Mouse (Mus musculus): Measurements from ENCODE around the gene Tiparp. TPM values are rescaled to one million over a fixed set of nuclear protein-coding genes. Genes with fewer than 3 reads are reported as not detected.
A peak's percentile ranks its signal among the peaks of the same experiment; 100 is the strongest.

Gene Tiparp
- polyA plus RNA-seq (2016; fragmentation: Nextera tagmentation; extraction: Ambion mirVana), result 47.5 and 48.7 TPM in 2 replicates

DNA sequence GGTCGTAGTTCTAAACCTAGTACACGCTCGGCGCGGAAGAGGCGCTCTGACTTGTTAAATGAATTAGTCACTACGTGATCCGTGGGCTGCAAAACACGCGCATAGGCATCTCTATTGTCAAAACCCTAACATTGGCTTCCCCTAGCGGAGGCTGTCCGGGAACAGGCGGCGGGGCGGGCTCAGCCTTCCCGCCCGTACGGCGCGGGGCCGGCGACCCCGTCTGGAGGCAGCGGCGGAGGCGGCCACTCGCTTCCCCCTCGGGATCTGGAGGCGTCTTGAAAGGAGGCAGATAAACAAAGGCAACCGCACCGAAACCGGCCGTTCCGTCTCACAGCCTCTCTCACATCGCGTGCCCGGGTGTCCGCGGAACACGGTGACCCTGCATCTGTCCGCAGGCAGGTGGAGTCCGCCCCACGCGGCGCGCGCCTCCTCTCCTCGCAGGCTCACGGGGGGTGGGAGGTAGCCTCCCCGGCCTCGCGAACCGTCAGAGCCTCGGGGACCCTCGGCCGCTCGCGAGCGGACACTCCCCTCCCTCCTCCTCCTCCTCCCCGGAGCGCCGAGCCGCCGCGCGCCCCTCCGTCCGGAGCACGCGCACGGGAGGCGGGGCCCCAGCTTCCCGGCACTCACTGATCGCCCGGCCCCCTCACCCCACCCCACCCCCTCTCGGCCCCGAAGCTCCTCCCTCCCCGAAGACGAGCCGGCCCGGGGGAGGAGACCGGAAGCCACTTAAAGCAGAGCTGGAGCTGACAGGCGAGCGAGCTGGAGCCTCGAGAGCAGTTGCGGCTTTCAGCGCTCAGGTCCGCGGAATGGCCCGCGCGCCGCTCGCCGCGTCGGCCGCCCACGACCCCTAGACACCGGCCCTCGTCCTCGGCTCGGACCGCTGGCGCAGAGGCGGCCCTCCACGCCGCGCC is at the start of gene Tiparp:
Gene Tiparp, plus strand, starts transcription at position 720 of the 911 bp plus-strand sequence.
- Histone ChIP-seq H3K27ac (replicated peaks) (peak within 1 kb of the TSS; percentile 99), H3K4me3 (peak within 1 kb of the TSS; percentile 84), H3K36me3 (replicated peaks) (peaks cover 17% of the 10 kb centered on the region), H3K27me3 (replicated peaks; ENCODE audit: low read depth, poor library complexity, severe bottlenecking) (peaks cover 3% of the 10 kb centered on the region; the same call in 1 of the 2 replicates), H3K4me1 (peaks cover 12% of the 10 kb centered on the region), H3K9me3 (no peaks in the 10 kb centered on the region)
- WGBS, result under 1% methylated on average over 102 of the region's 109 CpGs
- DNase-seq (ENCODE audit: low spot score), result peak; percentile 98

DNA sequence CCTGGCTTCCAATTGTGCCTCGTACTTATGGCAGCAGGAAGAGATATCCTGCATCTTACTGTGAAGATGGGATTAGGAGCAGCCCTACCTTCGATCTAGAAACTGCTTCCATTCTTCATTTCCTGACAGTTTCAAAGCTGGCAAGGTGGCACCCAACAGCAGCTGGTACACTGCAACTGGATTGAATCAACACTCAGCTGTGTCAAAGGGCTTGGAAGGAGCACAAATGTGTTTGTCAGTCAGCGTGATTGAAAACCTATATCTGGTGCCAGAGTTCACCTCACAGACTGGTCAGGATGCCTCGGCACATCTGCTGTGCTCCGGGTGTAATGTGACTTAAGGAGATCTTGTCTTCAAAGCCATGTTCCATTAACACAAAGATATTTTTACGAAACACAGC is 47.5 kb upstream of the Tiparp start:
- 80% methylated on average over 6 of the region's 6 CpGs for WGBS
- Histone ChIP-seq H3K36me3 (replicated peaks) (no peaks in the 10 kb centered on the region), H3K27me3 (replicated peaks; ENCODE audit: low read depth, poor library complexity, severe bottlenecking) (no peaks in the 10 kb centered on the region), H3K27ac (replicated peaks) (no peak overlapping the region), H3K4me1 (peaks cover 19% of the 10 kb centered on the region), H3K9me3 (no peaks in the 10 kb centered on the region), H3K4me3 (no peak overlapping the region)
- no peak for DNase-seq (ENCODE audit: low spot score)

DNA sequence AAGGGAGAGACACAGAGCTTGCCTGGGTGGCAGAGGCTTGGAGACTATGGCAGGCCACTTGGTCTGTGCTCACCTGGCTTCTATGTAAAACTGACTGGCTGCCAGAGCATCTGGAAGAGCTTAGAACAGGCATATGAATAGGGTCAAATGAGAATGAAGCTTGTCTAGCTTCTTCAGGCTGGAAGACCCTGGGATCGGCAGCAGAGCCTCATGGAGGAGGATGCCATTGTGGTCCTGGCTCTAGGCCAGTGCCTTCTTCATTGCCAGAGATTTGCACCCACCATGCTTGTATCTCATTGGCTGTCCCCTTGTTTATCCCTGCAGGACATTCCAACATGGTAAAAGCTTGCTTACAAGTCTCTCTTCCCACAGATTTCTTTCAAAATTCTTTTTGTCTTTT is 45.9 kb upstream of the Tiparp start:
- Histone ChIP-seq H3K27ac (replicated peaks) (no peak overlapping the region), H3K4me1 (peaks cover 11% of the 10 kb centered on the region), H3K36me3 (replicated peaks) (no peaks in the 10 kb centered on the region), H3K4me3 (no peak overlapping the region), H3K9me3 (no peaks in the 10 kb centered on the region), H3K27me3 (replicated peaks; ENCODE audit: low read depth, poor library complexity, severe bottlenecking) (no peaks in the 10 kb centered on the region)
- no peak for DNase-seq (ENCODE audit: low spot score)
- WGBS, result 68% methylated on average over 1 of the region's 1 CpGs

DNA sequence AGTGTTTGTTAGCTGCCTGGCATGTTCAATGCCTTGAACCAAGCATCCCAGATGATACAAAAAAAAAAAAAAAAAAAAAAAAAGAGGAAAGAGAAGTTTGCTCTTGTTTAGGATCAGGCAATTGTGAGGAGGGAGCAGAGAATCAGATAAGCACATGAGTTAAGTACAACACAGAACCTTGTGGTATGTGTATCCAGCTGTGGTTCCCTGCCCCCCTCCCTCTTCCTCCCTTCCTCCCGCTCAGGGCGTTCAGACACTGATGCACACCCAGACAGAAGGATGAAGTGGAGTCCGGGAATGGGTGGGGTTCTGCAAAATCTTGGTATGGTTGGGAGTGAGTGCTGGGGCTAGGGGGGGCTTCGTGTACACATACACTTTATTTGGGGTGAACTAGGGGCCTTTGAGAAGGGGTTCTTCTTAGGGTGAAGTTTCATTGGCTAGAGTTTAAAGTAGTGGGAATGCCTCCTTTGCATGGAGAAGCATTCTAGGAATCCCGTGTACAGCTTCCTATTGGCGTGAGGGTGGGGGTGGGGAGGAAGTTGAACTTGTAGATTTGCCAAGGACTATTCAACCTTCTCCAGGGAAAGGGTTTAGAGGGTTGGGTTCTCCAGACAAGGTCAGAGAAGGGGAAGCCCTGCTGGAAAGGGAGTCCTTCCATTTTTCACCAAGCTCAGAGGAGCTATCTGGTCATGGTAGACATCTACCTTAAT is 45.4 kb upstream of the Tiparp start:
- H3K4me1 ChIP-seq, result peaks cover 7% of the 10 kb centered on the region
- H3K4me3 ChIP-seq, result no peak overlapping the region
- H3K36me3 ChIP-seq (replicated peaks), result no peaks in the 10 kb centered on the region
- H3K9me3 ChIP-seq, result no peaks in the 10 kb centered on the region
- no peak overlapping the region for H3K27ac ChIP-seq (replicated peaks)
- WGBS, result 80% methylated on average over 6 of the region's 6 CpGs
- no peaks in the 10 kb centered on the region for H3K27me3 ChIP-seq (replicated peaks; ENCODE audit: low read depth, poor library complexity, severe bottlenecking)
- no peak for DNase-seq (ENCODE audit: low spot score)

DNA sequence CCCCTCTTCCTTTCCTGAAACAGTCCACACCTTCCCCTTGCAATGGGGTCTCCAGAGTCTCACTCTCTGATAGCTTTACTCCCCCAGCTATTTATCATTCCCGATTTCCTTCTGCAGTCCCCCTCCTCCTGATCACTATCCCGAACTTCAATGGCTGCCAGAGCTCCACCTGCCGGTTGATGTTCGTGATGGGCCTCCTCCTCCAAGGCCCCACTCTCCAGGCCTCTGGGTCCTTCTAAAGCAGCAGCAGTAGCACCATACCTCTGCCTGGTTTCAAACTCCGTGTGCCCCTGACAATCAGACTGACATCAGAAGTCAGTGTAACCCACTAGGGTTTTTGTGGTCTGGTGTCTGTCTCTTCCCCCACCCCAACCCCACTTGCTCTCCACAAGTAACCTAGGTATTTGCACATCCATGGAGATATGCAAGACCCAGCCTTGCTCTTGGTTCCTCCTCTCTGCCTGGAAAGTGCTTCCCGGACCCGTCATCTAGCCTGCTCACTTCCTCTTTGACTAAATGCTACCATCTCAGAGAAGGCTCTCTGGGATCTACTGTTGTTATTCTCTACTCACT is 44.0 kb upstream of the Tiparp start:
- DNase-seq (ENCODE audit: low spot score), result no peak
- 67% methylated on average over 7 of the region's 7 CpGs for WGBS
- 0 out of 2 replicates have a peak, but pooled peaks cover 5% of the 10 kb centered on the region for H3K4me1 ChIP-seq

DNA sequence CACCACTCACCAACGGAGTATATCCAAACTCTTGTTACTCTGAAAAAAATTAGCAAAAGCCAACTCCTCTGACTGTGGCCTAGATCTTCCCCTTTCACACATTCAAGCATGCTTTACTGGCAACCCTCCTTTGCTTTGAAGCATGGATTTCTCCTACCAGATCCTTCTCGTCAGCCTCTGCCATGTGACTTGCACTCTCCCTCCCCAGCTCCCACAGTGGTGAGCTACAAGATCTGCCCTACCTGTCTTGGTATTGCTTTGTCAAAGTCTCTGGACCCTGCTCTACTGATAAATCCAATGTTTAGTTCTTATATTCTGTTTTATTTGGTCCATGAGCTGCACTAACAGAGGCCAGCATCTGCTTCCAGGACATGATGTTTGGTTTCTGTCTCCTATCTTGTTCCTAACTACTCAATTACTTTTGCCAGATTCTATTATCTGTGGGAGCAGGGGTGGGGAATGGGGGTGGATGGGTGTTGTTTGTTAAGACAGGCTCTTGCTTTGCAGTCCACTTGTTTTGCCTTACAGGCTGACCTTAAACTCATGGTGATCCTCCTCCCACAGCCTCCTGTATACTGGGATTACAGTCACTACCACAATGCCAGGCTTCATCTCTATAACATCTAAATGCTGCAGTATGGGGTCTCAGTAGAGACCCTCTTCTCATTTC is 40.7 kb upstream of the Tiparp start:
- H3K4me1 ChIP-seq, result 0 out of 2 replicates have a peak, but pooled peaks cover 5% of the 10 kb centered on the region
- no peak for DNase-seq (ENCODE audit: low spot score)
- no peak overlapping the region for H3K4me3 ChIP-seq
- H3K27me3 ChIP-seq (replicated peaks; ENCODE audit: low read depth, poor library complexity, severe bottlenecking), result no peaks in the 10 kb centered on the region
- H3K27ac ChIP-seq (replicated peaks), result no peak overlapping the region
- 83% methylated on average over 2 of the region's 2 CpGs for WGBS
- H3K9me3 ChIP-seq, result no peaks in the 10 kb centered on the region
- no peaks in the 10 kb centered on the region for H3K36me3 ChIP-seq (replicated peaks)

More for the DNA sequence above, 44.0 kb upstream of the Tiparp start:
- no peaks in the 10 kb centered on the region for H3K27me3 ChIP-seq (replicated peaks; ENCODE audit: low read depth, poor library complexity, severe bottlenecking)
- no peaks in the 10 kb centered on the region for H3K36me3 ChIP-seq (replicated peaks)
- no peak overlapping the region for H3K4me3 ChIP-seq
- no peak overlapping the region for H3K27ac ChIP-seq (replicated peaks)
- H3K9me3 ChIP-seq, result no peaks in the 10 kb centered on the region

DNA sequence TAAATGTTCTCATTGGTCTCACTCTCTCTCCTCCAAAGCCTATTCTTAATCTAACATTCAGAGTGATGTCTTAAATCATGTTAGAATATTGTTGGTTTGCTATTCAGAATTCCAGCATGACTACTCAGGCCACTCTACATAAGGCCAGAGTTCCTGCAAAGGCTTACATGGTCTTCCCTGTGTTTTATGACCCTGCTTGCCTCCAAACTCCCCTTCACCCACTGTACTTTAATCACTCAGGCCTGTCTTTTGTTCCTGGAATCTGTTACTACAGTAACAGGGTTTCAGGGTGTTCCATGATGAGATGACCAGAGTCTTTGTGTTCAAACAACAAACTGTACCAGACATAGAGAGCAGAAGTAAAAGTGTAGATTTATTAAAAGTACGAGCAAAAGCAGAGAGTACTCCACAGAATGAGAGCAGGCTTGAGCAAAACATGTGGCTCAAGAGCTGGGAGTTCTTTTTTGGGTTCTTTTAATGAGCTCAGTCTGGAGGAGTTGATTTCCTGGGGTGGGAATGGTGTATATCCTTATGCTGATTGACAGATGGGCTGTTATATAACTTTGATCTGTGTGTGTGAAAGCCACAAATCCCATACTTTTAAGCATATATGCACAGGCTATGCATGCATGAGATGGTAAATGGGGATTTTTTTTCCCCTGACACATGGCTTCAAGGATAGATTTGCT is 39.5 kb upstream of the Tiparp start:
- no peaks in the 10 kb centered on the region for H3K27me3 ChIP-seq (replicated peaks; ENCODE audit: low read depth, poor library complexity, severe bottlenecking)
- WGBS, result 76% methylated on average over 1 of the region's 1 CpGs

DNA sequence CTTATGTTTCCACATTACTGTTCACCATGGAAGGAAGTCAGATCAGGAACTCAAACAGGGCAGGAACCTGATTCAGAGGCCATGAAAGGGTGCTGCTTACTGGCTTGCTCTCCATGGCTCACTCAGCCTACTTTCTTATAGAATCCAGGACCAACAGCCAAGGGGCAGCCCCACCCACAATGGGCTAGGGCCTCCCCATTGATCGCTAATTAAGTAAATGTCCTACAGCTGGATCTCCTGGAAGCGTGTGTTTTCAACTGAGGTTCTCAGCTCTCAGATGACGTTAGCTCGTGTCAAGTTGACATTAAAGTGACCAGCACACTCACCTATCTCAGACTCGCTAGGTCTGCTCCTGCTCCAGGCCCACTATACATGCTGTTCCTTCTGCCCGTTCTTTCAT is 38.6 kb upstream of the Tiparp start:
- 71% methylated on average over 6 of the region's 6 CpGs for WGBS
- Histone ChIP-seq H3K4me1 (peaks cover 7% of the 10 kb centered on the region), H3K9me3 (no peaks in the 10 kb centered on the region), H3K27me3 (replicated peaks; ENCODE audit: low read depth, poor library complexity, severe bottlenecking) (no peaks in the 10 kb centered on the region), H3K36me3 (replicated peaks) (no peaks in the 10 kb centered on the region), H3K27ac (replicated peaks) (no peak overlapping the region), H3K4me3 (no peak overlapping the region)
- DNase-seq (ENCODE audit: low spot score), result no peak

More for the DNA sequence above, 39.5 kb upstream of the Tiparp start:
- H3K9me3 ChIP-seq, result no peaks in the 10 kb centered on the region
- H3K36me3 ChIP-seq (replicated peaks), result no peaks in the 10 kb centered on the region
- H3K27ac ChIP-seq (replicated peaks), result no peak overlapping the region
- no peak overlapping the region for H3K4me3 ChIP-seq
- no peak for DNase-seq (ENCODE audit: low spot score)
- H3K4me1 ChIP-seq, result no peaks in the 10 kb centered on the region

DNA sequence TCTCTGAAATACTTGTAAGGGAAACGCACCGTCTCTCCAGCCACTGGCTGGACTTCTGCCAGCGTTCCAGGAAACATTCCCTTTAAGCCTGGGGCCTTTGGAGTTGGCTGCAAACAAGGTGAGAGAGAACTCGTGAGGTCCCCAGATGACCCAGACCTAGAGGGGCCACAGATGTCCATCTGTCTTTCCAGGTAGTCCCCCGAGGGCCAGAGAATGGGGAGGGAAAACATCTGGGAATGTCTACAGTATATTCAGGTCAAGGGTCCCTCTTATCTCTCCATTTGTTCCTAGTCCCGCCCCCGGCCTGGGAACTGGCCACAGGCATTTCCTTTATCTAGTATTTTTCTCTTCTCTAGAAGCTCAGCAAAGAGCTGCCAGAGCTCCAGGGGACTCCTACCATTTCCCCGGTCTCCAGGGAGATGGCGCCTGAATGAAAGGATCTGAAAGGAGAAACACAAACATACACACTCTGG is 33.9 kb upstream of the Tiparp start:
- 26% methylated on average over 9 of the region's 9 CpGs for WGBS
- Histone ChIP-seq H3K4me1 (peaks cover 11% of the 10 kb centered on the region), H3K36me3 (replicated peaks) (no peaks in the 10 kb centered on the region), H3K9me3 (no peaks in the 10 kb centered on the region), H3K4me3 (peak overlapping the region; percentile 8), H3K27ac (replicated peaks) (peak overlapping the region; percentile 32; the same call in 1 of the 2 replicates), H3K27me3 (replicated peaks; ENCODE audit: low read depth, poor library complexity, severe bottlenecking) (no peaks in the 10 kb centered on the region)
- DNase-seq (ENCODE audit: low spot score), result peak; percentile 23

DNA sequence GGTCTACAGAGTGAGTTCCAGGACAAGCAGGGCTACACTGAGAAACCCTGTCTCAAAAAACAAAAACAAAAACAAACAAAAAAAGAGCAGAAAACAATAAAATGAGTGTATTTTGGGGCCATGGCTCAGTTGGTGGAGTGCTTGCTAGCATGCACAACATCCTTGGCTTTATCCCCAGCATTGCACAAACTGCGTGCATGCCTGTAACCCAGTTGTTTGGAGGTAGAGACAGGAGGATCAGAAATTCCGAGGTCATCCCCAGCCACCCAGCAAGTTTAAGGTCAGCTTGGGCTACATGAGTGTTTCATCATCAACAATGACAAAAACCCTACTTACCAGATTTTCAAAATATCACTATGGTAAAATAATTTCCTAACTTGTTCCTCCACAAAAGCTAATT is 20.4 kb upstream of the Tiparp start:
- Histone ChIP-seq H3K27ac (replicated peaks) (no peak overlapping the region), H3K9me3 (no peaks in the 10 kb centered on the region), H3K27me3 (replicated peaks; ENCODE audit: low read depth, poor library complexity, severe bottlenecking) (no peaks in the 10 kb centered on the region), H3K4me3 (no peak overlapping the region), H3K4me1 (no peaks in the 10 kb centered on the region), H3K36me3 (replicated peaks) (no peaks in the 10 kb centered on the region)
- 89% methylated on average over 2 of the region's 2 CpGs for WGBS
- DNase-seq (ENCODE audit: low spot score), result no peak

DNA sequence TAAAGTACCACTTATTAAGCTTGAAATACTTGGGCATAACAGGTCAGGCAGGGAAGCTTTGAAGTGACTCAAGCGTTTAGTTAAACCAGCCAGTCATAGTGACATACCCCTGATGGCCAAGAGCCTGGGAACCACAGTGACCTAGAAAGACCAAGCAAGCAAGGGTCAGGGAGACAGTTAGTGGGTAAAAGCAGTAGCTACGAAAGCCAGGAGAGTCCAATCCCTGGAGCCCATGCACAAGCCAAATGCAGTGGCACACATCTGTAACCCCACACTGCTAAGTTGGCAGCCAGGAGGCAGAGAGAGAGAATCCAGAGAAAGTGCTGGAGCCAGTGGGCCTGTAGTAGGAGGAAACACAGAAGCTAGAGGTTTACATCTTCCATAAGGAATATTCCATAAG is 17.6 kb upstream of the Tiparp start:
- 73% methylated on average over 2 of the region's 2 CpGs for WGBS

More for the DNA sequence above, 17.6 kb upstream of the Tiparp start:
- H3K4me3 ChIP-seq, result no peak overlapping the region
- no peak overlapping the region for H3K27ac ChIP-seq (replicated peaks)
- no peaks in the 10 kb centered on the region for H3K27me3 ChIP-seq (replicated peaks; ENCODE audit: low read depth, poor library complexity, severe bottlenecking)
- H3K36me3 ChIP-seq (replicated peaks), result no peaks in the 10 kb centered on the region
- no peaks in the 10 kb centered on the region for H3K4me1 ChIP-seq
- DNase-seq (ENCODE audit: low spot score), result no peak
- no peaks in the 10 kb centered on the region for H3K9me3 ChIP-seq

Data from embryonic facial prominence, embryonic 10.5 days (tissue).